Mouse (Mus musculus): ENCODE measurements at regions not wholly inside any gene's neighbourhood (a gene's known extent, or its start where the extent isn't known, plus 50 kb on each side); places are given as distances from the start of the nearest gene placed in this dataset.
A peak's percentile ranks its signal among the peaks of the same experiment; 100 is the strongest.

DNA sequence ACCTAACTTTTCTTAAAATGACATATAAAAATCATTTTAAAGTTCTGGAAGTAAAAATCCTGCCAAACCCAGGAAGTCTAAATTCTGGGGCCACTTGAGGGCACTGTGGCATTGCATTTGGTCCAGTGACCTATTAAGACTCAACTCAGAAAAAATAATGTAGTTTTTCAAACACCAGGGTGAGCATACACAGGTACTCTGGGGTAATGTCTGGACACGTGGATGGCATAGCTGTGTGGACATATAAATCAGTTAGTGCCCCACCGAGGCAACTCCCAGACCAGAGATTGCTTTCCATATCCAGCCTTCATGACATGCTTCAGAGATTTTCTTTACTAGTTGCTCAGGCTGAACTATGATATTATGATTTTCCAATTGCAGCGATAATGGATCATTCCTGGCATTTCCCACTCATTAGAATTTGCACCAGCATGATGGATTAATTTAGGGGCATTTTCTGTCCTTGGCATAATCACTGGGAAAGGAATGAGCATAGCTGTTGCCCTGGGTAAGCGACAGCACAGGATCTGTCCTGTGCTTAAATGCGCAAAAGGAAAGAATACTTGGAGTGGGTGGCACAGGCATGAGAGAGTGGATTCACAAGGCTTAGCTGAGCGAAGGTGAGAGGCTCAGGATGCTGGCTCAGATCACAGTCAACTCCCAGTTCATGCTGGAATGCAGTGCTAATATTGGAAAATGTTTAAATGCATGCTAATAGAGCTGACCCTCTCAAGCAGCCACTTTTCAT is 1526.6 kb upstream of the Cdh8 start:
- DNase-seq (ENCODE audit: low spot score in 2 of 2), result peak; percentile 26 to 63
- intact Hi-C loops (cut with DNase I), result loop anchor here (10.0 kb wide), 1 partner anchor 1122 kb away; no protein-coding TSS in a partner anchor

GRCm38 (mm10) chr8:100939533-100939932 is 1523.3 kb upstream of the Cdh8 start:
- intact Hi-C loops (cut with DNase I), result loop anchor here (5.0 kb wide), 1 partner anchor 1843 kb away; no protein-coding TSS in a partner anchor
- DNase-seq (ENCODE audit: low spot score in 2 of 2), result no peak

GRCm38 (mm10) chr8:100890307-100890706 is 1474.0 kb upstream of the Cdh8 start:
- DNase-seq (ENCODE audit: low spot score in 2 of 2), result no peak
- intact Hi-C loops (cut with DNase I), result no loop called here

- intact Hi-C loops (cut with DNase I), result no loop called here
- peak in 1 of 2 experiments; percentile 24 for DNase-seq (ENCODE audit: low spot score in 2 of 2)
These were observed 1449.4 kb upstream of the Cdh8 start for GRCm38 (mm10) chr8:100865624-100866023.

GRCm38 (mm10) chr8:100850822-100851437 is 1434.7 kb upstream of the Cdh8 start:
- intact Hi-C loops (cut with DNase I), result no loop called here
- peak; percentile 65 to 78 for DNase-seq (ENCODE audit: low spot score in 2 of 2)

Data from left cerebral cortex, postnatal 25 days (tissue).